Mouse (Mus musculus) colon, adult 2 months (tissue): ENCODE data around the gene Ccdc38. TPM values are rescaled to one million over a fixed set of nuclear protein-coding genes. Genes with fewer than 3 reads are reported as not detected.

Experiments used
- polyA plus RNA-seq: library from polyadenylated mRNA; depleted of rRNA; stranded (reverse); fragments of >200 nt; gene quantifications from 2 replicates; pipeline ENCODE4 v1.2.3, GENCODE M21; 2012; rRNA removed

The Ccdc38 gene
- polyA plus RNA-seq: not detected in 2 replicates

GRCm38 (mm10) chr10:93540431-93541210, at the start of gene Ccdc38:
Gene Ccdc38 (plus strand): TSS chr10:93540632.

GRCm38 (mm10) chr10:93539775-93540430, 529 bp upstream of the Ccdc38 start, which contains the start of gene Amdhd1:
Gene Amdhd1 (minus strand): TSS chr10:93540033.

GRCm38 (mm10) chr10:93589281-93589848, 48.9 kb downstream of the Ccdc38 start, which contains the start of gene Snrpf:
Gene Snrpf (minus strand): TSS chr10:93589706.

Other genes with a start within 250 kb of the Ccdc38 start
- 16.7 and 17.6 TPM in 2 replicates for gene Elk3, start 229.5 kb upstream of the Ccdc38 start, polyA plus RNA-seq
- 141 and 200 TPM in 2 replicates for gene Lta4h, start 87.2 kb upstream of the Ccdc38 start, polyA plus RNA-seq
- gene Hal, start 51.9 kb upstream of the Ccdc38 start, polyA plus RNA-seq: 0.05 and 0.56 TPM in 2 replicates
- gene Amdhd1, start 599 bp upstream of the Ccdc38 start, polyA plus RNA-seq: 0.05 and 0.07 TPM in 2 replicates
- gene Snrpf, start 49.1 kb downstream of the Ccdc38 start, polyA plus RNA-seq: 38.6 and 57.4 TPM in 2 replicates
- 10.5 and 11.0 TPM in 2 replicates for gene Ntn4, start 100.0 kb downstream of the Ccdc38 start, polyA plus RNA-seq